Mouse (Mus musculus) C2C12 (cell line): Measurements from ENCODE around the gene 9530003J23Rik.

ENCODE experiments used
- CEBPB ChIP-seq: IDR thresholded peaks from one replicate; pipeline ENCODE4 v1.6.1; 2011; ENCODE audit warnings: low read depth, mild to moderate bottlenecking, control low read depth, moderate library complexity
- CTCF ChIP-seq: IDR thresholded peaks from one replicate; pipeline ENCODE4 v1.5.1; 2011; ENCODE audit not compliant: control insufficient read depth, insufficient read depth, insufficient read length
- MAX ChIP-seq: IDR thresholded peaks from one replicate; pipeline ENCODE4 v1.6.1; 2011; ENCODE audit warnings: mild to moderate bottlenecking, control low read depth
- MYOD1 ChIP-seq: IDR thresholded peaks from one replicate; pipeline ENCODE4 v1.6.1; 2011; ENCODE audit warnings: low read depth; ENCODE audit not compliant: control insufficient read depth, insufficient read length
- MYOG ChIP-seq: IDR thresholded peaks from one replicate; pipeline ENCODE4 v1.6.1; 2011; ENCODE audit not compliant: control insufficient read depth, insufficient read length; ENCODE audit errors: extremely low read depth
- USF1 ChIP-seq: IDR thresholded peaks from one replicate; pipeline ENCODE4 v1.6.1; 2011; ENCODE audit warnings: low read depth, mild to moderate bottlenecking, control low read depth, moderate library complexity

- TF ChIP-seq MYOD1: no peak
- no peak for TF ChIP-seq CTCF
- TF ChIP-seq MAX: no peak
- TF ChIP-seq USF1: no peak
- no peak for TF ChIP-seq MYOG
- no peak for TF ChIP-seq CEBPB
These were observed 43.5 kb upstream of the 9530003J23Rik start, which contains the start of gene Lyz2 for GRCm38 (mm10) chr10:117282049-117282448.
